Mouse (Mus musculus) lung, postnatal 36 days (tissue): ENCODE measurements around the gene U2af1l4.

Source experiments
- DNase-seq: peaks from one replicate; pipeline ENCODE4 v3.0.0; 2022; ENCODE audit warnings: mixed read lengths

U2af1l4 gene

GRCm38 (mm10) chr7:30563117-30563905 lies at the start of gene U2af1l4, which contains the start of the genes Gm49396 and Psenen:
Gene U2af1l4, plus strand, starts transcription at chr7:30563301.
Gene Gm49396, plus strand, starts transcription at chr7:30563344.
Gene Psenen, minus strand, starts transcription at chr7:30563627.
- peak; percentile 99 for DNase-seq

- no peak for DNase-seq
Measured at GRCm38 (mm10) chr7:30515003-30515760, 47.9 kb upstream of the U2af1l4 start.

DNA sequence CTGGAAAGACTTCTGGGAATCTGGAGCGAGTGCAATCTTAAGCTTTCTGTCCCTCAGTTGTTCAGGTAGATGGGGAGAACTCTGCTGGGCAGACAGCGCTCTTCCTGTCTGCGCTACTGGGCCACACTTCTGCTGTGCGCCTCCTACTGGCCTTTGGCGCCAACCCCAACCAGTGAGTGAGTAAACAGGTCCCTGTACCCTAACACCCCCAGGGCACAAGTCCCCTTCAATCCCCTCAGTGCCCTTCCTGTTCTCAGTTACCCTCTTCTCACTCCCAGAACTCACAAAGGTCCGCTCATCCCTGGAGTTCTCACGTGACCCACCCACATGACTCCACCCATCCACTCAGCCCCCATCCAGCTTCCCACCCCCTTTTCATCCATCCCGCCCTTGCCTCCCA lies 44.8 kb upstream of the U2af1l4 start:
- DNase-seq: no peak

DNA sequence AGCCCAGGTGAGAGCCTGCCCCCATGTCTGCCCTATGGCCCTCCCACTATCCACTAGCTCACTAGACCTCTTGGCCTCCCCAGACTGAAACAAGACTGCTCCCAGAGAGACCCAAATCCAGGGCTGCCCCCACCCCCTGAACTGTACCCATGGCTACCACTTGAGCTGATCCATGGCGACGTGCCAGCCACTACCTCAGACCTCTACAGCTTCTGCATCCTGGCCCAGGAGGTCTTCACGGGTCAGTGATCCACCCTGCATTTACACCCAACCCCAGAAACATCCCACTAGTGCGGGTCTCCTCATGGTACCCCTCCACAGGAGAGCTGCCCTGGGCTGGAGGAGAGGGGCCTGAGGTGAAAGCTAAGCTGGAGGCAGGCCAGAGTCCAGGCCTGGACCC lies 42.7 kb upstream of the U2af1l4 start:
- DNase-seq: no peak

DNA sequence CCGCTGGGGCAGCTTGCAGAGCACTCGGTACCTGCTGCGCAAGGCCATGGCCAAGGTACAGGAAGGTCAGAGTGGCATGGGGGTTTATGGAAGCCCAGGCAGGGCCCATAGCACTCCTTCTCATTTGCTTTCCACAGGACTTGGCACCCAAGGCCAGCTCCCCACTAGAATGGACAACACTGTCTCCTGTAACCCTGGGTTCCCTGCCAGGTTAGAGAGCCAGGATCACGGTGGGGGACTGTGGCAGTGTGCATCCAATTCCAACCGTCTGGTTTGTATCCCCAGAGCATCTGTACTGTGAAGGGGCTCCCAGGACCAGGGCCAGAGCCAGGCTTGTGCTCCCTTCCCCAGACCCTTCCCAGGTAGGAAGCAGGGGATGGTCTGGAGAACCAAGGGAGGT lies 42.2 kb upstream of the U2af1l4 start:
- DNase-seq: no peak

- DNase-seq: no peak
Measured at GRCm38 (mm10) chr7:30522871-30523270, 40.2 kb upstream of the U2af1l4 start.

DNA sequence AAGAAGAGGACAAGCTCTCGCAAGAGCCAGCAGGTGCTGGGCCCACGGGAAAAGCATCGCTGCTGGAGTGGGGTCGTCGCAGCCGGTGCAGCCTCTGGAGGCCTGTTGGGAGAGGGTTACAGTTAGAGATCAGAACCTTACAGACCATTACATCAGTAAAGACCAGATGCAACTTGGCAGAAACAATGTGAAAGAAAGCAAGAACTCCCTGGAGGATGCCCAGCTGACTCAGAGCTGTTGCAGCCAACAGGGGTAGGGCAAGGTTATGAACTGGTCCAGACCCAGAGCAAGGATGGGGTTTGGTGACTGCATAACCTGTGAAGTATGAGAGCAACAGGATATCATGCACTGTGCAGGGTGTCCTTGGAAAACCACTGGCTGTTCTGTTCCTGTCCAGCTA lies 38.6 kb upstream of the U2af1l4 start:
- DNase-seq: no peak

DNA sequence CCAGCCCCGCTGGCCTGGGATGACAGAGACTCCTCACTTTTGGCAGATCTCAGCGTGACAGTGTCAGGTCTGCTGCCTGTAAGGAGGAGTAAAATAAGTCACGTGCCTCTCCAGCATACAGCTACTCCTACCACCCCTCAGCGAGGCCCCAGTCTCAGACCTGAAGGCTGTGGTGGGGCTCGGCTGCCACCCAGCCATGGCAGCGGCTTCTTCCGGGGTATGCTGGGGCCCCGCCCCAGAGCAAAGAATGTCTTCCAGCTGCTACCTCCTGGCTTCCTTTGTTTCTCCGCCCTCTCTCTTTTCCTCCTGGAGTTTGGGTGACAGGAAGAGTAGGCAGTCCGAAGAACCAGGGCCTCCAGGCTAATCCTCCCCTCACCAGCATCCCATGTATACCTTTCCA lies 37.1 kb upstream of the U2af1l4 start:
- DNase-seq: peak; percentile 41

DNA sequence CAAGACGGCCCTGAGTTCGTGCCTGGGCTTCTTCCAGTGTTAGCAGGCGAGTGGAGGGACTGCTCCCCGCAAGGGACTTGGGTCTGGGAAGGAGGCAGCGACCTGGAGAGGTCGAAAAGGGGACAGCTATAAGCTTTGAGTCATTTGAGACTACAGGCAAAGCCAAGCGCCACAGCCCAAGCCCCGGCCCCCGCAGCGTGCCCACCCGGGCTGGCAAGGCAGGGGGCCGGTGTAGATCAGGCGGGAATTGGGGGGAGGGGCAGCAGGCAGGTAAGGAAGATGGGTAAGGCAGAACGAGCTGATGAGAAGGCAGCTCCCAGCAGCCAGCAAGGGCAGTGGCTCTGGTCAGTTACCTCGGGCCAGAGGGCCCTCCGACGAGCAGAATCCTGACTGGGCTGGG lies 36.7 kb upstream of the U2af1l4 start:
- DNase-seq: no peak

DNA sequence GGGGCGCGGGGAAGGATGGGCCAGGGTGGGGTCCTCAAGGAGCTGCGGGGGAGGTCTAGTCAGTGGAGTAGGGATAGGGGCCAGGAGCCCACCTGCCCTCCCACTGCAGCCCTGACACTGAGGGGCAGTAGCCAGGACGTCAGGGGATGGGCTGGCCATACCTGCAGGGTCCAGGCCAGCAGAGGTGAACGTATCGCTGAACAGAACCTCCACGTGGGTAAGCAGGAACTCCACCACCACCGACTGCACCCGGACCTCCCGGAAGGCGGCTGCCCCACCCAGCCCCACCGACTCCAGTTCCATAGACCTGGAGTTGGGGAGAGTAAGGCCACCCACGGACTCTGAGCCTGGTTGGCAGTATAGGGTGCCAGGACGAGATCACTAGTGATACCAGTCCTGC lies 36.1 kb upstream of the U2af1l4 start:
- no peak for DNase-seq

DNA sequence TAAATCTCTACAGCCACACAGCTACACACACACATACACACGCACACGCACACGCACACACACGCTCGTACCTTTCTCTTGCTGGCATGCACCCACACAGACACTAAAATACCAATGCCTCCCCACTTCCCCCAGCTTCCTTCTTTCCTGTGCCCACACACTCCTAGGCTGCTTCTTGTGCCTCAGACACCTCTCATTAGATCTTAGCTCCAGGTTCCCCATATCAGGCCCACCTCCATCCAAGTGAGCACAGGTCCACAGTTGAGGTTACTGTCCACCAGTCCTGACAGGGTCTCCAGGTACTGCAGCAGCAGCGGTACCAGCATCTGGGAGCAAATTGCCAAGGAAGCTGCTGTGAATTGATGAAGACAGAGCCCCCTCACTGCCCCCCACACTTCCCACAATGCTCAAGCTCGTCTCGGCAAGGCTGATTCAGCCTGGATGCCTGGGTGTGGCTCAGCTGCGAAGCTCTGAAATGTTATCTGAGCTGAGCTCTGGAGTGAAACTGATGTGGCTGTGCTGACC lies 31.7 kb upstream of the U2af1l4 start:
- no peak for DNase-seq

- DNase-seq: no peak
Measured at GRCm38 (mm10) chr7:30532931-30533330, 30.2 kb upstream of the U2af1l4 start.

DNA sequence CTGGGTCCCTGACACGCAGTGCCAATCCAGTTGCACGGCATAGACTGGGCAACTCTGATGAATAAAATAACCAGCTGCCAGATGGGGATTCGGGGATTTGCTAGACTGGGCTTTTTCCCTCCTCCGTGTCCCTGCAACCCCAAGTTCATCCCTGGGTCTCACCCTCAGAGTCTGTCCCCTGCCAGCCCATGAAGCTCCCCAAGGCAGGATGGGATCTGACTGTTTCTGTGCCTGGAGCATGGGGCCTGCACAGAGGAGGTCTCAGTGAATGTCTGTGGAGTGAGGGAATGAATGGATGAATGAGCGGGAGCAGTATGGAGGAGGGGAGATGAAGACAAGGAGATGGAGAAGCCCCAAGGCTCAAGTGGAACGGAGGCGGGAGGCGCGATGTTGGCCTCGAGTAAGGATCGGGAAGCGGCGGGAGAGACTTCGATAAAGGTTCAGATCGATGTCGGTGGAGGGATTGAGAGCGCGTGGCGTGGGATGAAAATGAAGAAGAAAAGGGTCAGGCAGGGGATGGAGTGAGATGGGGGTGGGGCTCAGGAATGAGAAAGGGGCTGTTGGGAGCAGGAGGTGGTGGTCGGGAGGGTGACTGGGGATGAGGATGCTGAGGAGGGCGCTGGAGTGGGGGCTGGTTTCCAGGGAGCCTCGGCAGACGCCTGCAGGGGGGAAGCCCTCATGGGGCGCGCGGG lies 29.0 kb upstream of the U2af1l4 start:
- no peak for DNase-seq

DNA sequence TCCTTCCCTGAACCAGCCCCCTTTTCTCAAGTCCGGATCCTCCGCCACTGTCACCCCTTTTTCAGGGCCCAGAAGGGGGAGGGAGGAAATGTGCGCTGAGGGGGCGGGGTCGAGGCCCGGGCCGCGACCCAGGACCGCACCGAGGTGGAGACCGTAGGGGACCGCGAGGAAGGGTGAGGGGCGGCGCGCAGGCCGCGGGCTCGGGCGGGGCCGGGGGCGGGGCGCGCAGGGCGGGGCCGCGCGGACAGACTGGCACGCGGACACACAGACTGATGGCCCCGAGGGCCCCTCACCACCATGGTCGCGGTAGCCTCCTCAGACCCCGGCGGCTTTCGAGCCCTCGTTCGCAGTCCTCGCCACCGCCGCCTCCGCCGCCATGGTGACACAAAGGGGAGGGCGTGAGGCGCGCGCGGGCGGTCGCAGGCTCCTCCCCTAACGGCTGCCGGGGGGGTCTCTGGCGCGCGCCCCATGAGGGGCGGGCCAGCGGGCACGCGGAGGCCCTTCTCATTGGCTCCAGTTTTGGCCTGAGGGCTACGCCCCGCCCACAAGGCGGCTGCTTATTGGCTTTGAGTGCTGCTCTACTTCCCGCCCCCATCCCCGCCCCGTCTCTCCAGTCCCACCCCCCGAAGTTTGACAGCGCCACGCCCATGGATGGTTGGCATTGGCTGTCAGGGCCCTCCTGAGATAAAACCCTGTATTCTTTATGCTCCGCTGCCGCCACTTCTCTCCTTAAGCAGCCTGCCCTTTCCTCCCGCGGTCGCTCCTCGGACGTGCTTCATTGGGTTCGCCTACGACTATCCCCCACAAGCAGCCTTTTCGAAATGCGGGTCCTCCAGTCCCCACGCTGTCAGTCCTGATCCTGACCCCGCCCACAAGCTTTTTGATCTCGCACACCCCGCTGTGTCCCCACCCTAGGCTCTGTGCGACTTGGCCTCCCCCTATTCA lies 28.2 kb upstream of the U2af1l4 start, which contains the start of gene Arhgap33:
Gene Arhgap33 (minus strand): TSS at position 428 of the 945 bp plus-strand sequence.
- DNase-seq: peak; percentile 98

GRCm38 (mm10) chr7:30540572-30540971 lies 22.5 kb upstream of the U2af1l4 start:
- no peak for DNase-seq

- DNase-seq: no peak
Measured at GRCm38 (mm10) chr7:30544327-30544726, 18.8 kb upstream of the U2af1l4 start.

GRCm38 (mm10) chr7:30549880-30550279 lies 13.2 kb upstream of the U2af1l4 start:
- no peak for DNase-seq

DNA sequence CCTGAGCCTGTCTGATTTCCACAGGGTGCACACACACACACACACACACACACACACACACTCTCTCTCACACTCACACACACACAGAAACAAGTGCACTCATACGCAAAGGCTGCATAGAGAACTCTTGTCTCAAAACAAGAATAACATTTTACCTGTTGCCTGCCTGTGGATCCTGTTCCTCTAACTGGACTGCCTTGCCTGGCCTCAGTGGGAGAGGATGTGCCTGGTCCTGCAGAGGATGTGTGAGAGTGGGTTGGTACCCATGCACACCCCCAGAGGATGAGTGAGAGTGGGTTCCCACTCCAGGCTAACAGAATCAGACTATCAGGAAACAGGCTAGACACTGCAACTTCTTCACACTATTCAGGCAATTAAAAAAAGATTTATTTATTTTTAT lies 12.5 kb upstream of the U2af1l4 start:
- no peak for DNase-seq

- peak; percentile 85 for DNase-seq
Measured at GRCm38 (mm10) chr7:30551445-30552101, 11.5 kb upstream of the U2af1l4 start.

DNA sequence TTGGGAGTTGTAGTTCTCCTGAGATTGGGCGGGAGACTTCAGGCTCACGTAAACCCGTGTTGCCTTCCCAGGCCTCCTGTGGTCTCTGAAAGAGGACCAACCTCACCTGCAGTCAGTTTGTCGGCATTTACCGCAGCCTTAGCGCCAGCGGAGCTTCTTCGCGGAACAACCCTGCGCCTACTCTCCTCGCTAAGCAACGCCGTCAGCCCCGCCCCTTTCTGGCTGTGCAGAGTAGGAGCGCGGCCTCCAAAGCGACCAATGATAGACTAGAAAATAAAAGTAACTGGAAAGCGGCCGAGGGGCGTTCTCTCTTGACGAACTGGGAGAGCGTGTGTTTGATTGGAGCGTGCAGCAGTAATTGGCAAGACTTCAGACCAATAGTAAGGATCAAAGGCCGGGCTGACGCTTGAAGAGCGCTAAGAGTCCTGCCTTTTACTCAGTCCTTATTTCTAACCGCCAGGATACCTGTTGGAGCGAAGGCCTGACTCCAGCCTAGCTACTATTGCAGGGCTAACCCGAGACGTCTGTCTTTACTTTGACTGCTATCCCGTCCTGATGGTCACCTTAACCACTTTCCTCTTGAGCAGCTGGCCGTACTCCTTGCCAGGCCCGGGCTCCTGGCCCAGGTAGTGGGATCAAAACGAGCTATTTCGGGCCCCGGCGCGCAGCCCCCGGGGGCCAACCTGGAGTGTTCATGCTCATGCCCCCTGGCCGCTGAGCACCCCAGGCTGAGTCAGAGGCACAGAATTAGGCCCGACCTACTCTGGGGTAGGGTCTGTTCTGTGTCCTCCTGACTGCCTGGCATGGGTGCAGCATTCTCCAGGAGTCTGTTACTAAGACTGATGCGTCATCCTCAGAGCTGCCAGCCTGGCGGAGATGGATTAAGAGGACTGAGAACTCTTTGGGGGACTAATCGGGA lies 10.7 kb upstream of the U2af1l4 start, which contains the start of the genes Hspb6 and Proser3:
Gene Hspb6 (plus strand): TSS at position 77 of the 919 bp plus-strand sequence.
Gene Proser3 (minus strand): TSS at position 198 of the 919 bp plus-strand sequence.
- peak; percentile 100 for DNase-seq
